Mouse (Mus musculus) limb, embryonic 13.5 days (tissue): ENCODE results near the gene Six1. TPM values are rescaled to one million over a fixed set of nuclear protein-coding genes. Genes with fewer than 3 reads are reported as not detected.
"Not testable (repeated sequence)": the region's sequence is repeated elsewhere in the genome, so short reads cannot be mapped to it uniquely, and the experiment has no call there.

Experiments used
- ATAC-seq: fragments of 200-750 bp; cut with Nextera tagmentation; 2 replicates; pipeline ENCODE4 v1.8.0; 2017; ENCODE audit warnings: low read depth, moderate number of reproducible peaks, moderate TSS enrichment; ENCODE audit not compliant: low FRiP score
- H3K27ac ChIP-seq: fragments of 300-500 bp; sonication (generic); 2 replicates; pipeline ENCODE4 v1.5.1; 2015; ENCODE audit warnings: inconsistent platforms, mild to moderate bottlenecking, moderate library complexity
- H3K27me3 ChIP-seq: fragments of 300-500 bp; sonication (generic); 2 replicates; pipeline ENCODE4 v1.6.1; 2015; ENCODE audit warnings: mild to moderate bottlenecking, inconsistent platforms
- H3K36me3 ChIP-seq: fragments of 300-500 bp; sonication (generic); 2 replicates; pipeline ENCODE4 v1.6.1; 2015; ENCODE audit warnings: inconsistent platforms, mild to moderate bottlenecking, moderate library complexity
- H3K4me1 ChIP-seq: fragments of 300-500 bp; sonication (generic); 2 replicates; pipeline ENCODE4 v1.6.1; 2015; ENCODE audit warnings: inconsistent platforms
- H3K4me2 ChIP-seq: fragments of 300-500 bp; sonication (generic); replicated peaks from 2 replicates; pipeline ENCODE4 v1.6.1; 2015; ENCODE audit warnings: inconsistent platforms, mild to moderate bottlenecking, moderate library complexity
- H3K4me3 ChIP-seq: fragments of 300-500 bp; sonication (generic); 2 replicates; pipeline ENCODE4 v1.5.1; 2015; ENCODE audit warnings: moderate library complexity, mild to moderate bottlenecking, inconsistent platforms
- H3K9ac ChIP-seq: fragments of 300-500 bp; sonication (generic); 2 replicates; pipeline ENCODE4 v1.6.1; 2015; ENCODE audit warnings: mild to moderate bottlenecking, inconsistent platforms
- H3K9me3 ChIP-seq: fragments of 300-500 bp; sonication (generic); 2 replicates; pipeline ENCODE4 v1.6.1; 2016; ENCODE audit warnings: inconsistent platforms
- WGBS: fragments of 180-500 bp; shearing (Covaris S2); methylation state at CpG from one replicate; pipeline ENCODE4 v1.1.7; 2015; 5-methylcytosine and 5-hydroxymethylcytosine counted together
- polyA plus RNA-seq: library from polyadenylated mRNA; unstranded; fragments of >200 nt; fragmentation: Nextera tagmentation; extraction: Ambion mirVana; gene quantifications from 2 replicates; pipeline ENCODE4 v1.2.1, GENCODE M21; 2015

The Six1 gene
- polyA plus RNA-seq, 1 experiment from 2014 or later = 50.0 TPM

DNA sequence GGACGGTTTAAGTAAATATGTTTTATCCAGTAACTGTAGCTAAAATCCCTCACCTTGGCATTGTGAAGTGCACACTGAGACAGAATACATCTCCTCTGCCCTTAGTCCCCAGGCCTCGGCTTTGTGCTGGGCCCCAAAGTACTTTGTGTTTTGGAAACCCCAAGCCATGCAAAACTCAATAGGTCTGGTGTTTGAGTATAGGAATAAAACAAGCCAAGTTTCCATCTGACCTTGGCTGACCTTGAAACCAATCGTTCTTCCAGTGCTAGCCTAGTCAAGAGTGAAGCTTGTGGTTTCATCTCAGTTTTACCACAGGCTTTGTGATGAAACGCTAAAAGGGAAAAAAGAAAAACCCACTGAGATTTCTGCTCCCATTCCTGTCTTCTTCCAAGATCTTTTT, 34.8 kb downstream of the Six1 start:
- H3K4me3 ChIP-seq = no peak overlapping the region
- no peak overlapping the region for H3K27ac ChIP-seq
- H3K27me3 ChIP-seq = peaks cover 19% of the 10 kb centered on the region; the same call in 1 of the 2 replicates
- no peaks in the 10 kb centered on the region for H3K36me3 ChIP-seq
- 76% methylated on average over 4 of the region's 4 CpGs for WGBS
- H3K4me1 ChIP-seq = 0 out of 2 replicates have a peak, but pooled peaks cover 5% of the 10 kb centered on the region
- H3K9me3 ChIP-seq = no peaks in the 10 kb centered on the region
- ATAC-seq = no peak
- H3K4me2 ChIP-seq = no peak overlapping the region
- H3K9ac ChIP-seq = no peak overlapping the region

DNA sequence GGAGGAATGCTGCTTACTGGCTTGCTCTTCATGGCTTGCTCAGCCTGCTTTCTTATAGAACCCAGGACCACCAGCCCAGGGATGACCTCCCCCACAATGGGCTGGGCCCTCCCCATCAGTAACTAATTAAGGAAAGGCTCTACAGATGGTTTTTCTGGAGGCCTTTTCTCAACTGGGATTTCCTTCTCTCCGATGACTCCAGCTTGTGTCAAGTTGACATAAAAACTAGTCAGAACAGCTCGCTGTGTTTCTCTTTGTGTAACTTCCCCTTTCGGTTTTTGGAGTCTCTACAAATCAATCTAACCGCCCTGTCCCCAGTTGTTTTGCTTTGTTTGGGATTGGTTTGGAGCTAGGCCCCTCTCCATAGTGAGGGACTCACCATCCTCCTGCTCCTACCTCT, 37.5 kb downstream of the Six1 start:
- H3K4me3 ChIP-seq = no peak overlapping the region
- H3K9me3 ChIP-seq = no peaks in the 10 kb centered on the region
- WGBS = 90% methylated on average over 4 of the region's 4 CpGs
- no peak overlapping the region for H3K4me2 ChIP-seq
- H3K36me3 ChIP-seq = no peaks in the 10 kb centered on the region
- no peak overlapping the region for H3K9ac ChIP-seq
- no peak overlapping the region for H3K27ac ChIP-seq
- 0 out of 2 replicates have a peak, but pooled peaks cover 9% of the 10 kb centered on the region for H3K27me3 ChIP-seq
- peaks cover 10% of the 10 kb centered on the region; the same call in 1 of the 2 replicates for H3K4me1 ChIP-seq
- ATAC-seq = no peak

DNA sequence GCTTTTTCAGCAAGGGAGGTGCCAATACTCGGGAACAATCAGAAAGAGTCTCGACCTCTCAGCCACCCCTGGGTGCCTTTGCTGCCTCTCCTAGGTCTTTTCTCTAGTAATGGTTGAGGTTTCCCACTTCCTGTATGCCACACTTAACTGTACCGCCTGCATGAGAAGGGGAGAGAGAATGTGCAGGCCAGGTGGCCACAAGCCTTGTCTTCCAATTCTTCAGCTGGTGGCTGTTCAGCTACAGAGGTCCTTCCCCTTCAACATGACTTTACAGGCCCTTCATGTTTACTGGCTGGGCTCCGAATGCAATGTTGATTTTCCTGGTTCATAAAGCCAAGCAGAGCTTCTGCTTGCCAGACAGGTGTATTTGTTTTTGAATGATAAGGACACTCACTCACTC, 39.4 kb downstream of the Six1 start:
- Histone ChIP-seq H3K9ac (no peak overlapping the region), H3K4me2 (no peak overlapping the region), H3K9me3 (no peaks in the 10 kb centered on the region), H3K4me1 (peaks cover 5% of the 10 kb centered on the region; the same call in 1 of the 2 replicates), H3K4me3 (no peak overlapping the region), H3K27me3 (0 out of 2 replicates have a peak, but pooled peaks cover 3% of the 10 kb centered on the region), H3K27ac (no peak overlapping the region), H3K36me3 (no peaks in the 10 kb centered on the region)
- no peak for ATAC-seq
- WGBS = 77% methylated on average over 4 of the region's 4 CpGs

DNA sequence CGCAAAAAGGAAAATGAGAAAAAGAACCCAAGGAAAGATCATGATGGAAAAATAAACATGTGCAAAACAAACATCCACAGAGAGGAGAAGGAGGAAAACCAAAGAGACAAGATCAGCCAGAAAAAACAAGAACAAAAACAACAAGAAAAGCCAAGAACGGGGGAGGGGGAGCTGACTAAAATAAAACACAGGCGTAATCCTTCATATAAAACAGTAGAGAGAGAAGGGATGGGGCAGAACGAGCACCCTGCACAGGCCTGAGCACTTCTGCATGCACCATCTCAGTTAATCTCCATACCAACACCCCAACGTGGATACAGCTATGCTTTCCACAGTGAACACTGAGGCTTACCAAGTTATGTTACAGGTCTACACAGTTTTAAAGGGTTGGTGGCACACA, 40.9 kb downstream of the Six1 start:
- Histone ChIP-seq H3K4me3 (no peak overlapping the region), H3K36me3 (no peaks in the 10 kb centered on the region), H3K4me2 (no peak overlapping the region), H3K4me1 (peaks cover 5% of the 10 kb centered on the region; the same call in 1 of the 2 replicates), H3K27ac (no peak overlapping the region), H3K9ac (no peak overlapping the region), H3K27me3 (no peaks in the 10 kb centered on the region), H3K9me3 (no peaks in the 10 kb centered on the region)
- ATAC-seq = no peak
- 57% methylated on average over 5 of the region's 5 CpGs for whole genome bisulfite sequencing

DNA sequence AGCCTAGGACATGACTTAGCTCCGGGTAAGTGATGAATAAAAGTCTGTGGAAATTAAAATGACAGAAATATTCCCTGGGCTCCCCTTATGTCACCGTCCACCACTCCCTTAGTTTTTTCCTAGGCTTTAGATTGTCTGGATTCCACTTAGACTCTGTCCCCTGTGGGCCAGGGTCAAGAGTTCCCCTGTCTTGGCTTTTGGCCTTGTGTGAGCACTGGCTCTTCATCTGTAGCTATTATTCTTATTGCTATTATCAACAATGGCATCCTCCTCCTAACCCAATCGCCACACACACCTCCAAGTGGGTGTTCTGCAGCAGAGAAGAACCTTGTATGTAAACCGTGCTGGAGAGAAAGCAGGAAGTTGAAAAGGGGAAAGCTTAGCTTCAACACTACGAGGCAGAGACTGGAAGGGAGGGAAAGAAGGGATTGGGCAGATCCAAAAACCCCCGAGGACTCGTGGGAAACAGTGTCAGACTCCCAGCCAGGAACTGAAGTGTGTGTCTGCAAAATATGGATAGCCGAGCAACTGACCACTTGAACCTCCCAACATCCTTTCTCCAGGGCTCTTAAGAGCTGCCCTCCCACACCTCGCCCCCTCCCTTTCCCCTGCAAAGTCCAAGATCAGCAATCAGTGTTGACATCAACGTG, 41.4 kb downstream of the Six1 start:
- ATAC-seq = no peak
- no peak overlapping the region for H3K9ac ChIP-seq
- H3K27ac ChIP-seq = no peak overlapping the region
- peaks cover 5% of the 10 kb centered on the region; the same call in 1 of the 2 replicates for H3K4me1 ChIP-seq
- no peaks in the 10 kb centered on the region for H3K9me3 ChIP-seq
- H3K4me3 ChIP-seq = no peak overlapping the region
- no peaks in the 10 kb centered on the region for H3K27me3 ChIP-seq
- H3K36me3 ChIP-seq = no peaks in the 10 kb centered on the region
- H3K4me2 ChIP-seq = no peak overlapping the region
- 48% methylated on average over 10 of the region's 10 CpGs for WGBS

DNA sequence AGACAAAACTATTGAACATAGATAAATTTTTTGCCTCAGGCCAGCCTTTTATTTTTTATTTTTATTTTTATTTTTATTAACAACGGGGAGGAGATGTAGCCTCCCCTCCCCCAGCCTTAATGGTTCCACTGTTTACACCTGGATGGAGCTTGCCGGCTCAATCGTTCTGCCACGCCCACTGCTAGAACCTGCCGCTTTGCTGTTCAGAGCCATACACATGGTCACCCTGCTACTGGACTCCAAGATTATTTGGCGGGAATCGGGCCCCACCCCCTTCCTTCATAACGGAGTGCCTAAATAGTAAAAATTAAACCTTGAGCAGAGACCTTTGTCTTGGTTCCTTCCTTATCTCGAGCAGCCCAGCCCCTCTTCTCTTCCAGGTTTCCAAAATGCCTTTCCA, 50.8 kb downstream of the Six1 start:
- H3K9me3 ChIP-seq, H3K36me3 ChIP-seq, H3K4me2 ChIP-seq, H3K9ac ChIP-seq, H3K4me1 ChIP-seq, H3K27me3 ChIP-seq, ATAC-seq, H3K4me3 ChIP-seq, H3K27ac ChIP-seq: not testable (repeated sequence)
- 30% methylated on average over 9 of the region's 9 CpGs for WGBS

DNA sequence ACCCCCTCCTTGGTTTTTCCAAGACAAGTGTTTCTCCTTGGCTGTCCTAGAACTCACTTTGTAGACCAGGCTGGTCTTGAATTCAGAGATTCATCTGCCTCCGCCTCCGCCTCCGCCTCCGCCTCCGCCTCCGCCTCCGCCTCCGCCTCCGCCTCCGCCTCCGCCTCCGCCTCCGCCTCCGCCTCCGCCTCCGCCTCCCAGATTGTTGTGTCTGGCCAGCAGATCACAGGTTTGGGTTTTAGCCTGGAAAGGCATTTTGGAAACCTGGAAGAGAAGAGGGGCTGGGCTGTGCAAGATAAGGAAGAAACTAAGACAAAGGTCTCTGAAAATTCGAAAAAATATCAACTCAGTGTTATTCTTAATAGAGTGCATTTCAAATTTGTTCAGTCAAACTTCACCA, 51.4 kb downstream of the Six1 start:
- H3K9me3 ChIP-seq, H3K9ac ChIP-seq, H3K36me3 ChIP-seq, H3K4me3 ChIP-seq, H3K27me3 ChIP-seq, H3K4me2 ChIP-seq, H3K27ac ChIP-seq, H3K4me1 ChIP-seq, ATAC-seq: not testable (repeated sequence)
- 34% methylated on average over 17 of the region's 17 CpGs for WGBS

DNA sequence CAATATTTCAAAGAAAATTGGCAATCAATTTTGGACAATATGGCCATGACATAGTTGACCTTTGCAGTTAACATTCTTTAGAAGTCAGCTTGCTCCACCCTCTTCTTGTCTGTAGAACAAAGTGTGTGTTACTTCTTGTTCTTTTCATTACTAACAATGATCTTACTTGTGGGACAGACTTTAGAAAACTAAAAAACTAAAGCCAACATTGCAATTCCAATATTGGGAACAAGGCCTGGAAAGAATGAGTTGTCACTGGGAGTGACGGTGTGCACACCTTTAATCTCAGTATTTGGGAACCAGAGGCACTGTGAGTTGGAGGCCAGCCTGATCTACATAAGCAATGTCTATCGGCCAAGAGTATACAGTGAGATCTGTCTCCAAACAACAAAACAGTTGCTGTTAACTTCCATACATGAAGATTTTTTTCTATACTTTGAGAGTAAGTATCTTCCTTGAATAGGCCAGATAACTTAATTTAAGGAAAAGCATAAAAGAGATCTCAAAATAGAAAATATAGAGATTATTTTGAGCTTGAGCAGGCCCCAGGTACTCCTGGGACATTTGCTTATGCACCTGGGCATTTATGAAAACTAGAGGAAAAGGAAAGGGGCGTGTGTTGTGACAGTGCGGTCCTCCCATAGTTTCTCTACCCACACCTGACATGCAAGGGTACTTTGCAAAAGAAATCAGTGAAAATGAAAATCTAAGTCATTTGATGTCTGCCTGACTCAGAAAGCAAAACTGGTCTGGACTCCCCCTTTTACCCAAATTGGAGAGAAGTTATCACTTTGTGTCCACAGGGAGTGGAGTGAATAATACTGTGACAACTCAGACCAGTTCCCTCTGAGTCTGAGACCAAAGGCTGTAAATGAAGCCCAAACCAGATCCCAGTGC, 55.3 kb downstream of the Six1 start:
- Histone ChIP-seq H3K4me3 (no peak overlapping the region), H3K27ac (no peak overlapping the region), H3K9me3 (no peaks in the 10 kb centered on the region), H3K27me3 (0 out of 2 replicates have a peak, but pooled peaks cover 1% of the 10 kb centered on the region), H3K4me2 (no peak overlapping the region), H3K36me3 (no peaks in the 10 kb centered on the region), H3K4me1 (no peaks in the 10 kb centered on the region), H3K9ac (no peak overlapping the region)
- no peak for ATAC-seq
- WGBS = 89% methylated on average over 4 of the region's 4 CpGs

DNA sequence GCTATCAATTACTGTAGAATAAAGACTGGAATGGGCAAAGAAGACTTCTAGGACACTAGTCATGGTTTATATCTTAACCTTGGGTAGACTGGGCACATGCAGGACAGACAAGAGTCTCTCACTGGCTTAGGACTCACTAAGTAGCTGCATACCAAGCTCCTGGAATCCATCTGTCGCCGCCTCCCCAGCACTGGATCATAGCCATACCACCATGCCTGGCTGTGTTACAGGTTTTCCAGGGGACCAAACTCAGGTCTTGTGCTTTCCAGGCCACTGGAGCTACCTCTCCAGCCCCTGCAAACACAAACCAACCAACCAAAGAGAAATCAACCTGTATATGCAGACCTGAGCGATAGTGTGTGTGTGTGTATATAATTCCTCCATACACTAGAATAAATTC, 57.0 kb downstream of the Six1 start:
- no peak for ATAC-seq
- no peak overlapping the region for H3K9ac ChIP-seq
- H3K4me1 ChIP-seq = no peaks in the 10 kb centered on the region
- no peak overlapping the region for H3K4me3 ChIP-seq
- no peaks in the 10 kb centered on the region for H3K9me3 ChIP-seq
- no peak overlapping the region for H3K27ac ChIP-seq
- H3K36me3 ChIP-seq = no peaks in the 10 kb centered on the region
- 87% methylated on average over 3 of the region's 3 CpGs for WGBS
- H3K27me3 ChIP-seq = no peaks in the 10 kb centered on the region
- H3K4me2 ChIP-seq = no peak overlapping the region

Other genes starting within 250 kb of the Six1 start
- not detected in 2 replicates for gene Six6, start 114.0 kb downstream of the Six1 start, polyA plus RNA-seq
- 5.6 and 6.2 TPM in 2 replicates for gene 4930447C04Rik, start 113.1 kb downstream of the Six1 start, polyA plus RNA-seq
- gene Six4, start 59.6 kb upstream of the Six1 start, polyA plus RNA-seq = 7.6 and 8.3 TPM in 2 replicates
- gene Mnat1, start 69.8 kb upstream of the Six1 start, polyA plus RNA-seq = 34.8 and 36.8 TPM in 2 replicates
- 17.2 and 20.1 TPM in 2 replicates for gene Trmt5, start 232.8 kb upstream of the Six1 start, polyA plus RNA-seq
- 11.0 and 14.1 TPM in 2 replicates for gene Slc38a6, start 232.9 kb upstream of the Six1 start, polyA plus RNA-seq